Mouse (Mus musculus) embryonic fibroblast, embryonic 13.5 days (primary cell): ENCODE results near the gene Lrrc75b. TPM values are rescaled to one million over a fixed set of nuclear protein-coding genes. Genes with fewer than 3 reads are reported as not detected.
A peak's percentile ranks its signal among the peaks of the same experiment; 100 is the strongest.

Experiments used
- H3K27ac ChIP-seq: 2 replicates; pipeline ENCODE4 v1.5.1; 2012; ENCODE audit warnings: low read length, control low read depth, inconsistent platforms; ENCODE audit not compliant: insufficient read depth
- H3K4me1 ChIP-seq: 2 replicates; pipeline ENCODE4 v1.6.1; 2011; ENCODE audit warnings: low read length; ENCODE audit not compliant: control insufficient read depth, insufficient read depth
- H3K4me3 ChIP-seq: 2 replicates; pipeline ENCODE4 v1.5.1; 2011; ENCODE audit warnings: mild to moderate bottlenecking, control low read depth, low read length; ENCODE audit not compliant: insufficient read depth
- CTCF ChIP-seq: IDR thresholded peaks from 2 replicates; pipeline ENCODE4 v1.5.1; 2011; ENCODE audit warnings: mild to moderate bottlenecking, control low read depth, low read length, moderate library complexity, borderline replicate concordance; ENCODE audit not compliant: insufficient read depth
- POLR2A ChIP-seq: IDR thresholded peaks from 2 replicates; pipeline ENCODE4 v1.6.1; 2011; ENCODE audit warnings: low read depth, mild to moderate bottlenecking, control low read depth, low read length, moderate library complexity
- polyA plus RNA-seq: library from polyadenylated mRNA; stranded (reverse); fragments of >200 nt; gene quantifications from 2 replicates; pipeline ENCODE4 v1.2.4, GENCODE M21; 2011; ENCODE audit warnings: low read depth; ENCODE audit not compliant: missing spikeins, insufficient read length

Gene Lrrc75b
- polyA plus RNA-seq, 1 experiment: 3.2 TPM

- TF ChIP-seq CTCF (no peak), POLR2A (no peak)
- H3K4me1 ChIP-seq: no peaks in the 10 kb centered on the region
- no peak overlapping the region for H3K27ac ChIP-seq
- no peak overlapping the region for H3K4me3 ChIP-seq
Measured at GRCm38 (mm10) chr10:75558515-75558914, 1.6 kb downstream of the Lrrc75b start.

GRCm38 (mm10) chr10:75556026-75556425 lies 4.1 kb downstream of the Lrrc75b start:
- TF ChIP-seq POLR2A: no peak
- no peak for TF ChIP-seq CTCF
- H3K4me1 ChIP-seq: no peaks in the 10 kb centered on the region
- H3K4me3 ChIP-seq: no peak overlapping the region
- no peak overlapping the region for H3K27ac ChIP-seq

- TF ChIP-seq CTCF (no peak), POLR2A (no peak)
- H3K27ac ChIP-seq: no peak overlapping the region
- H3K4me3 ChIP-seq: no peak overlapping the region
- no peaks in the 10 kb centered on the region for H3K4me1 ChIP-seq
Measured at GRCm38 (mm10) chr10:75555557-75555956, 4.6 kb downstream of the Lrrc75b start.

DNA sequence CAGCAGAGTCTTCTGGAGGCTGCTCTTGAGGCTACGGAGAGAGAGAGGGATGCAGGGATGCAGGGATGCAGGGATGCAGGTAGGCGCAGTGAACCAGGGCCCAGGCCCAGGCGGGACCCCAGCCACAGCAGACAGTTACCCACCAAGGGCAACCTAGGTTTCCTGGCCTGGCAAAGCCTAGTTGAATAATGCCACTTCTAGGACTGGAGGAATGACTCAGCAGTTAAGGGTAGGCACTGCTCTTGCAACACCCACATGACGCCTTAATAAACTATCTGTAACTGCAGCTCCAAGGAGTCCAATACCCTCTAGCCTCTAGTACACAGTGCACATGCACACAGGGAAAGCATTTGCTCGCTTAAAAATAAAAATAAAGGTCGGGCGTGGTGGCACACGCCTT lies 6.0 kb downstream of the Lrrc75b start:
- no peaks in the 10 kb centered on the region for H3K4me1 ChIP-seq
- H3K27ac ChIP-seq: no peak overlapping the region
- no peak for TF ChIP-seq CTCF
- no peak for TF ChIP-seq POLR2A

DNA sequence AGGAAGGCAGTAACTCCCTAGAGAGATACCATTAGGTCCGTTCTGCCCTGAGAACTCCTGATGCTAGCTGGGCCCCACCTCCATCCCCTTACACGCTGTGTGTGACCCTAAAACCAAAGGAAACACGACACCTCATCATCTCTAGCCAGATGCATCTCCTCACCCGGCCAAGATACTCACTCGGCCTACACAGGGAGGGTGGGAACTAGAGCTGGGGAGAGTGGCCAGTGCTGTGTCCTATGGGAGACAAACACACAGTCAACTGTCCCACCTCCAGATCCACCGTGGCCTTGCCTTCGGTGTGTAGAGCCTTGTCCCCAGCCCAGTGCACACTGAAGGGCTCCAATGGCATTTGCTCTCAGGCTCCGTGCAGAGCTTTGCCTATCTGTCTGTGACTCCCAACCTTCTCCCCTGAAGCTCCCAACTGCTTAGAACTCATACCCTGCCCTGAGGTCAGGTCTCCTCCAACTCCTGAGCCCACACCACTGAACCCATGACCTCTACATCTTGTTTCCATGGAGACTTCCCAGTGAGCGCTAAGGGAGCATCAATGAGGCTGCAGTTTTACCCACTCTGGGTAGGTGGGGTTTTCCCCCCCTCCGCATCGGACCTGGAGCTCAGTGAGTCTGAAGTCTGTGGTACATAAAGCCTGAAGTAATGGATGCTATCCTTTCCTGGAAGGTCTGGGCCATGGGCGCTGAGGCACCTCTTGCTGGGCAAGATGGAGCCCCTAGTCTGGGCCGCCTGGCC lies 7.3 kb downstream of the Lrrc75b start:
- Histone ChIP-seq H3K27ac (no peak overlapping the region), H3K4me3 (no peak overlapping the region), H3K4me1 (no peaks in the 10 kb centered on the region; the same call in 1 of the 2 replicates)
- TF ChIP-seq POLR2A (no peak), CTCF (no peak)

More for the DNA sequence above, 6.0 kb downstream of the Lrrc75b start:
- H3K4me3 ChIP-seq: no peak overlapping the region

- TF ChIP-seq POLR2A (no peak), CTCF (no peak)
- Histone ChIP-seq H3K27ac (no peak overlapping the region), H3K4me3 (no peak overlapping the region), H3K4me1 (no peaks in the 10 kb centered on the region; the same call in 1 of the 2 replicates)
Measured at GRCm38 (mm10) chr10:75552106-75552505, 8.0 kb downstream of the Lrrc75b start.

- no peak overlapping the region for H3K4me3 ChIP-seq
- no peaks in the 10 kb centered on the region; the same call in 1 of the 2 replicates for H3K4me1 ChIP-seq
- no peak overlapping the region for H3K27ac ChIP-seq
- TF ChIP-seq CTCF (no peak), POLR2A (no peak)
Measured at GRCm38 (mm10) chr10:75551175-75551574, 9.0 kb downstream of the Lrrc75b start.

- TF ChIP-seq CTCF (no peak), POLR2A (no peak)
- Histone ChIP-seq H3K4me3 (no peak overlapping the region), H3K27ac (no peak overlapping the region), H3K4me1 (no peaks in the 10 kb centered on the region; the same call in 1 of the 2 replicates)
Measured at GRCm38 (mm10) chr10:75549886-75550285, 10.2 kb downstream of the Lrrc75b start.

- no peaks in the 10 kb centered on the region; the same call in 1 of the 2 replicates for H3K4me1 ChIP-seq
- no peak overlapping the region for H3K4me3 ChIP-seq
- TF ChIP-seq CTCF (no peak), POLR2A (no peak)
- no peak overlapping the region for H3K27ac ChIP-seq
Measured at GRCm38 (mm10) chr10:75548486-75548885, 11.6 kb downstream of the Lrrc75b start.

GRCm38 (mm10) chr10:75547901-75548300 lies 12.2 kb downstream of the Lrrc75b start:
- Histone ChIP-seq H3K4me1 (no peaks in the 10 kb centered on the region; the same call in 1 of the 2 replicates), H3K4me3 (no peak overlapping the region), H3K27ac (peak overlapping the region; percentile 41; the same call in 1 of the 2 replicates)
- TF ChIP-seq POLR2A (no peak), CTCF (no peak)
